Mouse (Mus musculus) stomach, embryonic 15.5 days (tissue): ENCODE results near the gene P4ha2. TPM values are rescaled to one million over a fixed set of nuclear protein-coding genes. Genes with fewer than 3 reads are reported as not detected.

ENCODE experiments used
- ATAC-seq: fragments of 200-750 bp; cut with Nextera tagmentation; 2 replicates; pipeline ENCODE4 v1.8.0; 2017; ENCODE audit warnings: low read depth, moderate number of reproducible peaks, moderate TSS enrichment; ENCODE audit not compliant: insufficient read depth, low FRiP score
- H3K27ac ChIP-seq: fragments of 300-500 bp; sonication (generic); 2 replicates; pipeline ENCODE4 v1.5.1; 2015; ENCODE audit warnings: mild to moderate bottlenecking, inconsistent platforms
- H3K27me3 ChIP-seq: fragments of 300-500 bp; sonication (generic); replicated peaks from 2 replicates; pipeline ENCODE4 v1.6.1; 2015; ENCODE audit warnings: inconsistent platforms
- H3K36me3 ChIP-seq: fragments of 300-500 bp; sonication (generic); 2 replicates; pipeline ENCODE4 v1.6.1; 2015; ENCODE audit warnings: inconsistent platforms
- H3K4me1 ChIP-seq: fragments of 300-500 bp; sonication (generic); 2 replicates; pipeline ENCODE4 v1.6.1; 2015; ENCODE audit warnings: inconsistent platforms
- H3K4me2 ChIP-seq: fragments of 300-500 bp; sonication (generic); 2 replicates; pipeline ENCODE4 v1.6.1; 2015; ENCODE audit warnings: mild to moderate bottlenecking, inconsistent platforms
- H3K4me3 ChIP-seq: fragments of 300-500 bp; sonication (generic); replicated peaks from 2 replicates; pipeline ENCODE4 v1.5.1; 2015; ENCODE audit warnings: inconsistent platforms
- H3K9ac ChIP-seq: fragments of 300-500 bp; sonication (generic); 2 replicates; pipeline ENCODE4 v1.6.1; 2015; ENCODE audit warnings: inconsistent platforms
- H3K9me3 ChIP-seq: fragments of 300-500 bp; sonication (generic); 2 replicates; pipeline ENCODE4 v1.6.1; 2016; ENCODE audit warnings: inconsistent platforms
- WGBS: fragments of 180-500 bp; shearing (Covaris S2); methylation state at CpG from one replicate; pipeline ENCODE4 v1.1.7; 2015; 5-methylcytosine and 5-hydroxymethylcytosine counted together
- polyA plus RNA-seq: library from polyadenylated mRNA; unstranded; fragments of >200 nt; fragmentation: Nextera tagmentation; extraction: Ambion mirVana; gene quantifications from 2 replicates; pipeline ENCODE4 v1.2.1, GENCODE M21; 2015

The P4ha2 gene
- polyA plus RNA-seq, 1 experiment from 2014 or later = 59.5 TPM

DNA sequence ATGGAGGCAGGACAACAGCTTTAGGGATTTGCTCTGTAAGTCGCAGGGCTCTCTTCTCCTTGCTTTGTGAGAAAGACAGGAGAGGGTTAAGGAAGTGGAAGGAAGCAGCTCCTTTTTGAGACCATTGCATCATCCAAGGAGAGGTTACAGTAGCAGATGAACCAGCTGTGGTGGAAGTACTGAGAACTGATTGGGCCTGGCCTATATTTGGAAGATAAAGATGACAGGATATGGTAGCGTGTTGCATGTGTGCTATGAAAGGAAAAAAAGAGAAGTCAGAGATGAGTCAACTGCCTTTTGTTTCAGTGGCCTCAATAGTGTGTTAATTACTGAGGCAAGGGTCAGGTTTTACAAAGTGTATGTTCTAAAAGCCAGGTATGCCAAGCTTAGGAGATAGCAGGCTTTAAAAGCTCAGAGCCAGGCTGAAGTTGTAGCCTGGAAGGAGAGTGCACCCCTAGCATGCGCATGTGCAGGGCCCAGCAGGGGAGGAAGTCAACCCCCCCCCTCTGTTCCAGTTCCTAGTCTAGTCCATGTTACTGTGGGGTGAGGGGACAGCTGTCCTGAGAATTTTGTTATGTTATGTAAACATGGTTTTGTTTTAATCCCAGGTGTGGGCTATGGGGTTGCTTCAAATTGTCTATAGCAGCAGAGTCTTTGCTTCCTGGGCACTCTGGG is 50.0 kb downstream of the P4ha2 start:
- no peak for ATAC-seq
- Histone ChIP-seq H3K27me3 (no peaks in the 10 kb centered on the region), H3K36me3 (no peaks in the 10 kb centered on the region), H3K9me3 (no peaks in the 10 kb centered on the region), H3K27ac (no peak overlapping the region), H3K4me2 (no peak overlapping the region), H3K4me3 (no peak overlapping the region), H3K4me1 (no peaks in the 10 kb centered on the region), H3K9ac (no peak overlapping the region)
- WGBS = 72% methylated on average over 3 of the region's 3 CpGs

GRCm38 (mm10) chr11:54151141-54151540 is 51.2 kb downstream of the P4ha2 start:
- ATAC-seq = no peak
- 48% methylated on average over 7 of the region's 7 CpGs for WGBS
- Histone ChIP-seq H3K36me3 (no peaks in the 10 kb centered on the region), H3K4me1 (no peaks in the 10 kb centered on the region), H3K9me3 (no peaks in the 10 kb centered on the region), H3K9ac (no peak overlapping the region), H3K27me3 (no peaks in the 10 kb centered on the region), H3K4me3 (no peak overlapping the region), H3K4me2 (no peak overlapping the region), H3K27ac (no peak overlapping the region)

- no peaks in the 10 kb centered on the region for H3K27me3 ChIP-seq
- no peak overlapping the region for H3K27ac ChIP-seq
- no peaks in the 10 kb centered on the region for H3K9me3 ChIP-seq
- no peak overlapping the region for H3K9ac ChIP-seq
- H3K4me3 ChIP-seq = no peak overlapping the region
- H3K4me2 ChIP-seq = no peak overlapping the region
- 80% methylated on average over 3 of the region's 3 CpGs for WGBS
- no peaks in the 10 kb centered on the region for H3K4me1 ChIP-seq
- no peak for ATAC-seq
- H3K36me3 ChIP-seq = no peaks in the 10 kb centered on the region
These were observed 53.1 kb downstream of the P4ha2 start for GRCm38 (mm10) chr11:54152957-54153356.

DNA sequence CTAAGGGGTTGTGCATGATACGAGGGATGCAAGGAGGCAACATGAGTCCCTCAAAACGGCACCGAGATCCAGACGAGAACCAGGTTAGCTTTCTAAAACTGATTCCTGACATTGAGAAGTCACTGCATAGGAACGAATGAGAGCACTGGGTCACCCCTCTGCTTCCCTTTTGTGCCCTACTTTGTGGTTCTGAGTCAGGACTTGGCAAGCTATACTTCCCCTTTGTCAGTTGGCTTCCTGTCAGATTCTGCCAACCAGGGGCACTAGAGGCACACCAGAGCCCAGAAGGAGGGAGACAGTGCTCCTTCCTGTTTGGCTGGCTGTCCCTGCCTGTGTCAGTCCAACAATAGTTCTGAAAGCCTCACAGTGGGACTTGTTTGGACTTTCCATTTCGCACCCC is 56.0 kb downstream of the P4ha2 start:
- no peak overlapping the region for H3K27ac ChIP-seq

DNA sequence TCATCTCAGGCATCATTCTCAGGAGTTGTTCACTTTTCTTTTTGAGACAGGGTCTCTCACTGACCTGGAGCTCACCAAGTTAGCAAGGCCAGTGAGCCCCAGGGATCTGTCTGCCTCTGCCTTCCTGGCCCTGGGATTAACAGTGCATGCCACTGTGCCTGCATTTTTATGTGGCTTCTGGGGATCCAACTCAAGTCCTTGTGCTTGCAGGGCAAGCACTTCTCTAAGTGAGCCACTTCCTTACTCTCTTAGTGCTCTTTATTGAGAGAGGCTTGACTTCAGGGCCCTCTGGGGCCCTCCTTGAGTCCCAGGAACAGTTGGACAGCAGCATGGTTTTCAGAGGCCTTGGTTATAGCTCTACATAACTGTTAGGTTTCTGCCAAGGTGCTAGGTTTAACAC is 56.6 kb downstream of the P4ha2 start:
- no peak for ATAC-seq
- no peaks in the 10 kb centered on the region for H3K9me3 ChIP-seq
- no peak overlapping the region for H3K4me3 ChIP-seq
- no peak overlapping the region for H3K9ac ChIP-seq
- H3K4me2 ChIP-seq = no peak overlapping the region
- H3K27ac ChIP-seq = no peak overlapping the region
- H3K36me3 ChIP-seq = no peaks in the 10 kb centered on the region
- no peaks in the 10 kb centered on the region for H3K27me3 ChIP-seq
- H3K4me1 ChIP-seq = no peaks in the 10 kb centered on the region

More for the DNA sequence above, 56.0 kb downstream of the P4ha2 start:
- Histone ChIP-seq H3K4me3 (no peak overlapping the region), H3K9me3 (no peaks in the 10 kb centered on the region), H3K4me2 (no peak overlapping the region), H3K27me3 (no peaks in the 10 kb centered on the region), H3K4me1 (no peaks in the 10 kb centered on the region), H3K9ac (no peak overlapping the region), H3K36me3 (no peaks in the 10 kb centered on the region)
- ATAC-seq = no peak; the same call in 1 of the 2 replicates
- 80% methylated on average over 6 of the region's 6 CpGs for WGBS

DNA sequence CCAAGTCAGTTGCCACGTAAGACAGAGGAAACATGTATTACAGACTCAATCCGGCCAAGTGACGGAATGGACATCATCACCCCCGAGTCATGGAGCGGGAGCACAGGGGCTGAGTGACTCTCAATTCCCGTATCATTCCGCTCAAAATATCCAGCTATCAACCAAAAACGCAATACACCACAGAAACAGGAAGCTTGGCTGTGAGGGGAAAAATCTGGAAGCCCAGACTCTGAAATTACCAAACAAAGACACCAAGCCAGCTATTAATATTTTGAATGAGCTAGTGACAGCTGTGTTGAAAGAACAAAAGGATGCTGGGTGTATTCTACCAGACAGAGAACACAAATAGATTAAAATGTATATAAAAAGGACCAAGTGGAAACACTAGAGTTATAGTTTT is 57.7 kb downstream of the P4ha2 start:
- no peak for ATAC-seq
- Histone ChIP-seq H3K9ac (no peak overlapping the region), H3K27ac (no peak overlapping the region), H3K36me3 (no peaks in the 10 kb centered on the region), H3K4me2 (no peak overlapping the region), H3K27me3 (no peaks in the 10 kb centered on the region), H3K4me3 (no peak overlapping the region), H3K4me1 (no peaks in the 10 kb centered on the region), H3K9me3 (no peaks in the 10 kb centered on the region)
- 76% methylated on average over 8 of the region's 8 CpGs for WGBS

GRCm38 (mm10) chr11:54160435-54160834 is 60.5 kb downstream of the P4ha2 start:
- H3K9me3 ChIP-seq = no peaks in the 10 kb centered on the region
- H3K4me1 ChIP-seq = 0 out of 2 replicates have a peak, but pooled peaks cover 4% of the 10 kb centered on the region
- H3K27ac ChIP-seq = no peak overlapping the region
- H3K27me3 ChIP-seq = no peaks in the 10 kb centered on the region
- WGBS = 65% methylated on average over 5 of the region's 5 CpGs
- no peak overlapping the region for H3K4me2 ChIP-seq
- H3K9ac ChIP-seq = no peak overlapping the region
- ATAC-seq = no peak
- H3K4me3 ChIP-seq = no peak overlapping the region
- H3K36me3 ChIP-seq = no peaks in the 10 kb centered on the region

- no peaks in the 10 kb centered on the region for H3K27me3 ChIP-seq
- no peaks in the 10 kb centered on the region for H3K9me3 ChIP-seq
- ATAC-seq = no peak
- WGBS = 61% methylated on average over 2 of the region's 2 CpGs
- H3K4me1 ChIP-seq = 0 out of 2 replicates have a peak, but pooled peaks cover 4% of the 10 kb centered on the region
- no peak overlapping the region for H3K9ac ChIP-seq
- H3K4me2 ChIP-seq = no peak overlapping the region
- H3K36me3 ChIP-seq = no peaks in the 10 kb centered on the region
- H3K4me3 ChIP-seq = no peak overlapping the region
- H3K27ac ChIP-seq = no peak overlapping the region
These were observed 61.0 kb downstream of the P4ha2 start for GRCm38 (mm10) chr11:54160920-54161319.

DNA sequence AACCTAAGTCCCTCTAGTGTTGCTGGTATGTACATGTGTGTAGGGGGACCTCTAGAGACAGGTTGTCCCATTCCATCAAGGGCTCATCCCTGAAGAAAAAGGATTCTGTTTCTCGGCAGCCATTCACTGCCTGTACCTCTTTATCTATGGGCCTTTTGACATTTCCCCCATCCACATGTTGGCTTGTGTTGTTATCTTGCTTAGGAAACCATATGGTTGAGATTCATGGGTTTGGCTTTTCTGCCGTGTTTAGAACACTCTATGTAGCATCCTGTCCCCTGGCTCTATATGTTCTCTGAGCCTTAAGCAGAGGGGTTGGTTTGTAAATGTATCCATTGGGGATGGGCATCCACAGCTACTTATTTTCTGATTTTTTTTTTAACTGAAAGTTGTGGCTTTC is 61.6 kb downstream of the P4ha2 start:
- WGBS = 66% methylated on average over 2 of the region's 2 CpGs
- Histone ChIP-seq H3K9ac (no peak overlapping the region), H3K4me2 (no peak overlapping the region), H3K4me1 (0 out of 2 replicates have a peak, but pooled peaks cover 4% of the 10 kb centered on the region), H3K27me3 (no peaks in the 10 kb centered on the region), H3K9me3 (no peaks in the 10 kb centered on the region), H3K27ac (no peak overlapping the region), H3K36me3 (no peaks in the 10 kb centered on the region), H3K4me3 (no peak overlapping the region)
- no peak for ATAC-seq

GRCm38 (mm10) chr11:54162968-54163367 is 63.1 kb downstream of the P4ha2 start:
- Histone ChIP-seq H3K9me3 (no peaks in the 10 kb centered on the region), H3K27ac (no peak overlapping the region), H3K36me3 (no peaks in the 10 kb centered on the region), H3K4me3 (no peak overlapping the region), H3K9ac (no peak overlapping the region), H3K27me3 (no peaks in the 10 kb centered on the region), H3K4me1 (0 out of 2 replicates have a peak, but pooled peaks cover 4% of the 10 kb centered on the region), H3K4me2 (no peak overlapping the region)
- ATAC-seq = 0 out of 2 replicates have a peak, but pooled peaks have one; percentile 14
- 15% methylated on average over 1 of the region's 1 CpGs for WGBS

DNA sequence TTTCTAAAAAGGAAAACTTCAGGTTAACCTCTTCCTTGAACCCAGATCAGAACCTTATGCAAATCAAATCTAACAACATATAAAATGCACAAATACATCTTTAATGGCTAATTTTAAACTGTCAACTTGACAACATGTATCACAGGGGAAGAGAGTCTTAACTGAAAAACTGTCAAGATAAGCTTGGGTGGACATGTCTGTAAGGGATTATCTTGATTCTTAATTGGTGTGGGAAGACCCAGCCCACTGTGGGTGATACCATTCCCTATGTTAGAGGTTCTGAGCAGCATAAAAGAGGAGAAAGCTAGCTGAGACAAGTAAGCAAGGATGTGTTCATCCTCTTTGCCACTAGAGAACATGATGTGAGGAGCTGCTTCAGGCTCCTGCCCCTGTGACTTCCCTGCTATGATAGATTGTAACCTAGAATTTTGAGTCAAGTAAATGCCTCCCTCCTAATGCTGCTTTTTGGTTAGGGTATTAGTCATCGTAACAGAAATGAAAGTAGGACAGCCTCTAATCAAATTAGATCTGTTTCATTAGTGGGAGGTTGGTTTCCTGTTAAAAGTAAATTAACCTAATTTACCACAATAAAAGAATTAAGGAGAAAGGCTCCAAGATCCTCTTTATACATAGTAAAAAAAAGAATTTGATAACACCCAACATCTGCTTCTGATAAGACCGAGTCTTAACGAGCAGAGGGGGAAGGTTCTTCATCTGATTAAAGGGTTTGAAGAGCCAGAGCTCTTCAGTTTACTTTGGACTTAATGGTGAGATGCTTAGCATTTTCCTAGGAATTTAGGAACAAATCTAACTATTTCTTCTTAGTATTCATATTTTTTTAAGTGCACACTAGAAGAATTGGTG is 69.8 kb downstream of the P4ha2 start:
- 65% methylated on average over 3 of the region's 3 CpGs for WGBS
- ATAC-seq = no peak
- H3K4me1 ChIP-seq = no peaks in the 10 kb centered on the region
- no peaks in the 10 kb centered on the region for H3K36me3 ChIP-seq
- no peaks in the 10 kb centered on the region for H3K27me3 ChIP-seq
- H3K4me2 ChIP-seq = no peak overlapping the region
- no peak overlapping the region for H3K27ac ChIP-seq
- H3K4me3 ChIP-seq = no peak overlapping the region
- H3K9me3 ChIP-seq = no peaks in the 10 kb centered on the region
- no peak overlapping the region for H3K9ac ChIP-seq

- Histone ChIP-seq H3K9me3 (no peaks in the 10 kb centered on the region), H3K4me1 (no peaks in the 10 kb centered on the region), H3K4me3 (no peak overlapping the region), H3K4me2 (no peak overlapping the region), H3K27me3 (no peaks in the 10 kb centered on the region), H3K27ac (no peak overlapping the region), H3K36me3 (no peaks in the 10 kb centered on the region), H3K9ac (no peak overlapping the region)
- WGBS = 64% methylated on average over 2 of the region's 2 CpGs
- ATAC-seq = no peak
These were observed 71.3 kb downstream of the P4ha2 start for GRCm38 (mm10) chr11:54171175-54171574.
